Mouse (Mus musculus) small intestine, adult 2 months (tissue): ENCODE results near the gene Prkg1. TPM values are rescaled to one million over a fixed set of nuclear protein-coding genes. Genes with fewer than 3 reads are reported as not detected.

Experiments used
- H3K27ac ChIP-seq: fragments of 200-500 bp; 2 replicates; pipeline ENCODE4 v1.5.1; 2012; ENCODE audit warnings: low read depth, low read length, control low read depth, inconsistent platforms; ENCODE audit not compliant: insufficient read depth
- H3K27me3 ChIP-seq: fragments of 200-500 bp; 2 replicates; pipeline ENCODE4 v1.6.1; 2012; ENCODE audit warnings: mild to moderate bottlenecking, moderate library complexity, low read length, inconsistent platforms; ENCODE audit not compliant: control insufficient read depth, insufficient read depth
- H3K36me3 ChIP-seq: fragments of 200-500 bp; 2 replicates; pipeline ENCODE4 v1.6.1; 2012; ENCODE audit warnings: mild to moderate bottlenecking, low read length, control low read depth, inconsistent platforms; ENCODE audit not compliant: control insufficient read depth, insufficient read depth
- H3K4me1 ChIP-seq: fragments of 200-500 bp; 2 replicates; pipeline ENCODE4 v1.6.1; 2012; ENCODE audit warnings: low read length, inconsistent platforms, mixed read lengths; ENCODE audit not compliant: control insufficient read depth, insufficient read depth, insufficient read length
- H3K4me3 ChIP-seq: fragments of 200-500 bp; 2 replicates; pipeline ENCODE4 v1.5.1; 2012; ENCODE audit warnings: low read depth, mild to moderate bottlenecking, control low read depth, inconsistent platforms, low read length, moderate library complexity
- CTCF ChIP-seq: fragments of 200-500 bp; IDR thresholded peaks from 2 replicates; pipeline ENCODE4 v1.5.1; 2012; ENCODE audit warnings: low read depth, mild to moderate bottlenecking, control low read depth, inconsistent platforms, low read length, moderate library complexity, mixed read lengths; ENCODE audit not compliant: insufficient replicate concordance, insufficient read length; ENCODE audit errors: extremely low read depth
- POLR2A ChIP-seq: fragments of 200-500 bp; IDR thresholded peaks from 2 replicates; pipeline ENCODE4 v1.6.1; 2012; ENCODE audit warnings: low read depth, mild to moderate bottlenecking, control low read depth, inconsistent platforms, low read length, moderate library complexity
- WGBS: fragments of 180-500 bp; shearing (Covaris S2); methylation state at CpG from one replicate; pipeline ENCODE4 v1.1.7; 2018; 5-methylcytosine and 5-hydroxymethylcytosine counted together
- polyA plus RNA-seq: library from polyadenylated mRNA; depleted of rRNA; stranded (reverse); fragments of >200 nt; gene quantifications from 2 replicates; pipeline ENCODE4 v1.2.3, GENCODE M21; 2012

The Prkg1 gene
- polyA plus RNA-seq, 1 experiment, result 1.0 TPM

GRCm38 (mm10) chr19:31506296-31506695 lies 258.5 kb downstream of the Prkg1 start:
- no peaks in the 10 kb centered on the region for H3K27me3 ChIP-seq
- no peak overlapping the region for H3K4me3 ChIP-seq
- H3K4me1 ChIP-seq, result no peaks in the 10 kb centered on the region
- H3K36me3 ChIP-seq, result no peaks in the 10 kb centered on the region
- TF ChIP-seq POLR2A, result no peak
- no peak for TF ChIP-seq CTCF
- H3K27ac ChIP-seq, result no peak overlapping the region
- WGBS, result 87% methylated on average over 2 of the region's 2 CpGs

GRCm38 (mm10) chr19:31505041-31505440 lies 259.8 kb downstream of the Prkg1 start:
- H3K4me1 ChIP-seq, result no peaks in the 10 kb centered on the region
- H3K36me3 ChIP-seq, result no peaks in the 10 kb centered on the region
- no peak overlapping the region for H3K4me3 ChIP-seq
- 80% methylated on average over 2 of the region's 2 CpGs for WGBS
- TF ChIP-seq CTCF (no peak), POLR2A (no peak)
- no peak overlapping the region for H3K27ac ChIP-seq
- H3K27me3 ChIP-seq, result no peaks in the 10 kb centered on the region

- 83% methylated on average over 4 of the region's 4 CpGs for WGBS
- H3K27ac ChIP-seq, result no peak overlapping the region
- no peaks in the 10 kb centered on the region for H3K36me3 ChIP-seq
- TF ChIP-seq CTCF, result no peak
- no peak for TF ChIP-seq POLR2A
- no peaks in the 10 kb centered on the region for H3K27me3 ChIP-seq
- H3K4me3 ChIP-seq, result no peak overlapping the region
- H3K4me1 ChIP-seq, result no peaks in the 10 kb centered on the region
These were observed 267.4 kb downstream of the Prkg1 start for GRCm38 (mm10) chr19:31497386-31497785.

GRCm38 (mm10) chr19:31489606-31490005 lies 275.2 kb downstream of the Prkg1 start:
- Histone ChIP-seq H3K36me3 (no peaks in the 10 kb centered on the region), H3K27ac (no peak overlapping the region), H3K4me3 (no peak overlapping the region), H3K27me3 (no peaks in the 10 kb centered on the region), H3K4me1 (no peaks in the 10 kb centered on the region)
- TF ChIP-seq CTCF, result no peak
- no peak for TF ChIP-seq POLR2A
- 54% methylated on average over 4 of the region's 4 CpGs for WGBS

GRCm38 (mm10) chr19:31471766-31472165 lies 293.1 kb downstream of the Prkg1 start:
- TF ChIP-seq POLR2A (no peak), CTCF (no peak)
- Histone ChIP-seq H3K27ac (no peak overlapping the region), H3K36me3 (no peaks in the 10 kb centered on the region), H3K27me3 (no peaks in the 10 kb centered on the region), H3K4me3 (no peak overlapping the region), H3K4me1 (no peaks in the 10 kb centered on the region)
- WGBS, result 69% methylated on average over 1 of the region's 1 CpGs

- Histone ChIP-seq H3K27me3 (no peaks in the 10 kb centered on the region), H3K4me3 (no peak overlapping the region), H3K36me3 (no peaks in the 10 kb centered on the region), H3K4me1 (no peaks in the 10 kb centered on the region), H3K27ac (no peak overlapping the region)
- no peak for TF ChIP-seq CTCF
These were observed 304.6 kb downstream of the Prkg1 start for GRCm38 (mm10) chr19:31460188-31460587.

- Histone ChIP-seq H3K4me1 (no peaks in the 10 kb centered on the region), H3K4me3 (no peak overlapping the region), H3K27ac (no peak overlapping the region), H3K27me3 (no peaks in the 10 kb centered on the region), H3K36me3 (no peaks in the 10 kb centered on the region)
- TF ChIP-seq CTCF (no peak), POLR2A (no peak)
- 67% methylated on average over 1 of the region's 1 CpGs for WGBS
These were observed 320.7 kb downstream of the Prkg1 start for GRCm38 (mm10) chr19:31444101-31444500.

- no peaks in the 10 kb centered on the region for H3K4me1 ChIP-seq
- no peaks in the 10 kb centered on the region for H3K36me3 ChIP-seq
- WGBS, result 58% methylated on average over 3 of the region's 3 CpGs
- H3K4me3 ChIP-seq, result no peak overlapping the region
- H3K27ac ChIP-seq, result no peak overlapping the region
- H3K27me3 ChIP-seq, result no peaks in the 10 kb centered on the region
- no peak for TF ChIP-seq POLR2A
These were observed 322.5 kb downstream of the Prkg1 start for GRCm38 (mm10) chr19:31442311-31442710.
